Mouse (Mus musculus) forebrain, embryonic 12.5 days (tissue): ENCODE measurements at regions not wholly inside any gene's neighbourhood (a gene's known extent, or its start where the extent isn't known, plus 50 kb on each side); places are given as distances from the start of the nearest gene placed in this dataset.

Experiments used
- ATAC-seq: fragments of 200-750 bp; cut with Nextera tagmentation; 2 replicates; pipeline ENCODE4 v1.8.0; 2017; ENCODE audit warnings: moderate TSS enrichment; ENCODE audit not compliant: low FRiP score
- H3K27ac ChIP-seq: fragments of 300-500 bp; sonication (generic); 2 replicates; pipeline ENCODE4 v1.5.1; 2016; ENCODE audit warnings: mild to moderate bottlenecking
- H3K27me3 ChIP-seq: fragments of 300-500 bp; sonication (generic); 2 replicates; pipeline ENCODE4 v1.6.1; 2016; ENCODE audit warnings: mild to moderate bottlenecking
- H3K36me3 ChIP-seq: fragments of 300-500 bp; sonication (generic); replicated peaks from 2 replicates; pipeline ENCODE4 v1.6.1; 2016; ENCODE audit warnings: mild to moderate bottlenecking
- H3K4me1 ChIP-seq: fragments of 300-500 bp; sonication (generic); 2 replicates; pipeline ENCODE4 v1.6.1; 2016
- H3K4me2 ChIP-seq: fragments of 300-500 bp; sonication (generic); 2 replicates; pipeline ENCODE4 v1.6.1; 2016; ENCODE audit warnings: mild to moderate bottlenecking, moderate library complexity
- H3K4me3 ChIP-seq: fragments of 300-500 bp; sonication (generic); replicated peaks from 2 replicates; pipeline ENCODE4 v1.5.1; 2016; ENCODE audit warnings: mild to moderate bottlenecking
- H3K9ac ChIP-seq: fragments of 300-500 bp; sonication (generic); 2 replicates; pipeline ENCODE4 v1.6.1; 2016; ENCODE audit warnings: mild to moderate bottlenecking
- H3K9me3 ChIP-seq: fragments of 300-500 bp; sonication (generic); 2 replicates; pipeline ENCODE4 v1.6.1; 2016
- WGBS: fragments of 180-500 bp; shearing (Covaris S2); methylation state at CpG from one replicate; pipeline ENCODE4 v1.1.7; 2016; 5-methylcytosine and 5-hydroxymethylcytosine counted together

DNA sequence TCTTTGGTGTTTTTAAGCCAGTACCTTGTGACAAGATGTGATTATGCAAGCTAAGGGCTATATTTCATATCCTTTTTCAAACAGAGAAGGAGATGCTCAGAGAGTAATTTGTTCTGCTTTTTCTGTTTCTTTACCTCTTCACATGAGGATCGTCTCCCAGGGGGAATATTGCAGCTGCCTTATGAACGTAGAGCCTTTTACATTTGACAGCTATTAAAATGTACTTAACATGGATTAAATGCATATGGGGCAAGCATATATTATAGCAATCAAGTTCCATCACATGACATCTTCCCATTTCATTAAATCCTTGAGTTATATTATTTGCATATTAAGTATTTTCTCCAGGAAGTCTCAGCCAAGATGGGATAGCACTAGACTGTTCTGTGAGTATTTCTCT is 408.9 kb upstream of the Cntnap5a start:
- H3K4me1 ChIP-seq: no peaks in the 10 kb centered on the region
- 72% methylated on average over 2 of the region's 2 CpGs for WGBS
- H3K4me2 ChIP-seq: no peak overlapping the region
- no peaks in the 10 kb centered on the region for H3K9me3 ChIP-seq
- no peak overlapping the region for H3K4me3 ChIP-seq
- H3K27ac ChIP-seq: no peak overlapping the region
- no peaks in the 10 kb centered on the region for H3K36me3 ChIP-seq
- H3K9ac ChIP-seq: no peak overlapping the region
- no peaks in the 10 kb centered on the region for H3K27me3 ChIP-seq
- ATAC-seq: 0 out of 2 replicates have a peak, but pooled peaks have one; percentile 11
